Mouse (Mus musculus): ENCODE measurements around the gene Tyk2. TPM values are rescaled to one million over a fixed set of nuclear protein-coding genes. Genes with fewer than 3 reads are reported as not detected.

Tyk2 gene
- polyA plus RNA-seq, 1 experiment from 2014 or later: 12.5 TPM

GRCm38 (mm10) chr9:21114190-21114589, 16.9 kb downstream of the Tyk2 start:
- Histone ChIP-seq H3K27ac (ENCODE audit: low read depth) (no peak overlapping the region), H3K9me3 (ENCODE audit: low read depth, low read length) (no peaks in the 10 kb centered on the region), H3K4me1 (ENCODE audit: insufficient read depth) (no peaks in the 10 kb centered on the region), H3K9ac (no peak overlapping the region), H3K4me2 (no peak overlapping the region), H3K4me3 (ENCODE audit: low read depth, low read length) (no peak overlapping the region), H3K36me3 (ENCODE audit: insufficient read depth) (no peaks in the 10 kb centered on the region), H3K27me3 (ENCODE audit: insufficient read depth, low read length) (no peaks in the 10 kb centered on the region)
- no peak for DNase-seq
- no peak for TF ChIP-seq CTCF (IDR thresholded peaks at IDR 0.05; ENCODE audit: low read depth)
- ATAC-seq (ENCODE audit: insufficient read depth): no peak
- 83% methylated on average over 7 of the region's 7 CpGs for WGBS

GRCm38 (mm10) chr9:21113751-21114150, 17.3 kb downstream of the Tyk2 start:
- no peak for TF ChIP-seq CTCF (IDR thresholded peaks at IDR 0.05; ENCODE audit: low read depth)
- H3K4me1 ChIP-seq (ENCODE audit: insufficient read depth): no peaks in the 10 kb centered on the region
- 83% methylated on average over 6 of the region's 6 CpGs for WGBS
- no peak overlapping the region for H3K4me3 ChIP-seq (ENCODE audit: low read depth, low read length)
- no peaks in the 10 kb centered on the region for H3K36me3 ChIP-seq (ENCODE audit: insufficient read depth)
- DNase-seq: no peak
- H3K9ac ChIP-seq: no peak overlapping the region
- ATAC-seq (ENCODE audit: insufficient read depth): no peak
- H3K4me2 ChIP-seq: no peak overlapping the region
- H3K9me3 ChIP-seq (ENCODE audit: low read depth, low read length): no peaks in the 10 kb centered on the region
- no peaks in the 10 kb centered on the region for H3K27me3 ChIP-seq (ENCODE audit: insufficient read depth, low read length)
- no peak overlapping the region for H3K27ac ChIP-seq (ENCODE audit: low read depth)

GRCm38 (mm10) chr9:21107607-21108237, 23.3 kb downstream of the Tyk2 start:
- 44% methylated on average over 23 of the region's 23 CpGs for WGBS

GRCm38 (mm10) chr9:21105760-21106564, 25.1 kb downstream of the Tyk2 start:
- Histone ChIP-seq H3K9me3 (ENCODE audit: low read depth, low read length) (no peaks in the 10 kb centered on the region), H3K9ac (no peak overlapping the region), H3K27ac (ENCODE audit: low read depth) (no peak overlapping the region), H3K36me3 (ENCODE audit: insufficient read depth) (0 out of 2 replicates have a peak, but pooled peaks cover 3% of the 10 kb centered on the region), H3K27me3 (ENCODE audit: insufficient read depth, low read length) (no peaks in the 10 kb centered on the region), H3K4me3 (ENCODE audit: low read depth, low read length) (no peak overlapping the region), H3K4me1 (ENCODE audit: insufficient read depth) (no peaks in the 10 kb centered on the region), H3K4me2 (no peak overlapping the region)
- 68% methylated on average over 5 of the region's 5 CpGs for WGBS
- TF ChIP-seq CTCF (IDR thresholded peaks at IDR 0.05; ENCODE audit: low read depth): no peak
- no peak for DNase-seq
- ATAC-seq (ENCODE audit: insufficient read depth): no peak

More at GRCm38 (mm10) chr9:21107607-21108237, 23.3 kb downstream of the Tyk2 start:
- no peak overlapping the region for H3K4me2 ChIP-seq
- no peak overlapping the region for H3K27ac ChIP-seq (ENCODE audit: low read depth)
- no peaks in the 10 kb centered on the region for H3K36me3 ChIP-seq (ENCODE audit: insufficient read depth)
- H3K4me1 ChIP-seq (ENCODE audit: insufficient read depth): no peaks in the 10 kb centered on the region
- no peak overlapping the region for H3K9ac ChIP-seq
- ATAC-seq (ENCODE audit: insufficient read depth) (no peak), DNase-seq (no peak)
- no peak for TF ChIP-seq CTCF (IDR thresholded peaks at IDR 0.05; ENCODE audit: low read depth)
- no peaks in the 10 kb centered on the region for H3K27me3 ChIP-seq (ENCODE audit: insufficient read depth, low read length)
- no peak overlapping the region for H3K4me3 ChIP-seq (ENCODE audit: low read depth, low read length)
- no peaks in the 10 kb centered on the region for H3K9me3 ChIP-seq (ENCODE audit: low read depth, low read length)

- H3K27ac ChIP-seq (ENCODE audit: low read depth): no peak overlapping the region
- no peaks in the 10 kb centered on the region for H3K27me3 ChIP-seq (ENCODE audit: insufficient read depth, low read length)
- no peaks in the 10 kb centered on the region for H3K4me1 ChIP-seq (ENCODE audit: insufficient read depth)
- 0 out of 2 replicates have a peak, but pooled peaks cover 3% of the 10 kb centered on the region for H3K36me3 ChIP-seq (ENCODE audit: insufficient read depth)
- DNase-seq (no peak), ATAC-seq (ENCODE audit: insufficient read depth) (no peak)
- no peak for TF ChIP-seq CTCF (IDR thresholded peaks at IDR 0.05; ENCODE audit: low read depth)
- H3K4me3 ChIP-seq (ENCODE audit: low read depth, low read length): no peak overlapping the region
- WGBS: 68% methylated on average over 6 of the region's 6 CpGs
- H3K9me3 ChIP-seq (ENCODE audit: low read depth, low read length): no peaks in the 10 kb centered on the region
- no peak overlapping the region for H3K4me2 ChIP-seq
- no peak overlapping the region for H3K9ac ChIP-seq
Measured at GRCm38 (mm10) chr9:21104814-21105213, 26.2 kb downstream of the Tyk2 start.

- H3K27ac ChIP-seq (ENCODE audit: low read depth): no peak overlapping the region
- no peak for TF ChIP-seq CTCF (IDR thresholded peaks at IDR 0.05; ENCODE audit: low read depth)
- 0 out of 2 replicates have a peak, but pooled peaks cover 3% of the 10 kb centered on the region for H3K36me3 ChIP-seq (ENCODE audit: insufficient read depth)
- H3K4me2 ChIP-seq: no peak overlapping the region
- 80% methylated on average over 2 of the region's 2 CpGs for WGBS
- no peak overlapping the region for H3K4me3 ChIP-seq (ENCODE audit: low read depth, low read length)
- no peak for ATAC-seq (ENCODE audit: insufficient read depth)
- no peaks in the 10 kb centered on the region for H3K27me3 ChIP-seq (ENCODE audit: insufficient read depth, low read length)
- H3K4me1 ChIP-seq (ENCODE audit: insufficient read depth): no peaks in the 10 kb centered on the region
- DNase-seq: no peak
- no peaks in the 10 kb centered on the region for H3K9me3 ChIP-seq (ENCODE audit: low read depth, low read length)
- no peak overlapping the region for H3K9ac ChIP-seq
Measured at GRCm38 (mm10) chr9:21102076-21102475, 29.0 kb downstream of the Tyk2 start.

Data from lung, embryonic 14.5 days (tissue).